Mouse (Mus musculus) right cerebral cortex, postnatal 10 days (tissue): ENCODE measurements around the gene Mrps27.

Source experiments
- DNase-seq, 2 experiments: peaks; one replicate each; pipeline ENCODE4 v3.0.0; 2021; ENCODE audit warnings: low spot score in 2 of 2

Mrps27 gene

GRCm38 (mm10) chr13:99351596-99351995, 7.0 kb downstream of the Mrps27 start:
- no peak for DNase-seq

- peak; percentile 98 for DNase-seq
Measured at GRCm38 (mm10) chr13:99352758-99353489, 8.3 kb downstream of the Mrps27 start.

GRCm38 (mm10) chr13:99353490-99353851, 8.9 kb downstream of the Mrps27 start:
- DNase-seq = no peak

- DNase-seq = peak in 1 of 2 experiments; percentile 15
Measured at GRCm38 (mm10) chr13:99355072-99355471, 10.5 kb downstream of the Mrps27 start.

GRCm38 (mm10) chr13:99355861-99356260, 11.3 kb downstream of the Mrps27 start:
- peak in 1 of 2 experiments; percentile 13 for DNase-seq

- peak in 1 of 2 experiments; percentile 17 for DNase-seq
Measured at GRCm38 (mm10) chr13:99356428-99357265, 12.1 kb downstream of the Mrps27 start.

GRCm38 (mm10) chr13:99358921-99359320, 14.3 kb downstream of the Mrps27 start:
- DNase-seq = peak in 1 of 2 experiments; percentile 14

GRCm38 (mm10) chr13:99363866-99364265, 19.3 kb downstream of the Mrps27 start:
- DNase-seq = no peak

- DNase-seq = peak; percentile 77 to 88
Measured at GRCm38 (mm10) chr13:99366422-99367175, 22.0 kb downstream of the Mrps27 start.

- DNase-seq = no peak
Measured at GRCm38 (mm10) chr13:99367554-99368174, 23.1 kb downstream of the Mrps27 start.

GRCm38 (mm10) chr13:99369103-99369502, 24.5 kb downstream of the Mrps27 start:
- no peak for DNase-seq

- DNase-seq = no peak
Measured at GRCm38 (mm10) chr13:99371285-99371684, 26.7 kb downstream of the Mrps27 start.

- no peak for DNase-seq
Measured at GRCm38 (mm10) chr13:99373684-99374083, 29.1 kb downstream of the Mrps27 start.

- DNase-seq = no peak
Measured at GRCm38 (mm10) chr13:99374191-99374590, 29.6 kb downstream of the Mrps27 start.

- DNase-seq = peak; percentile 71 to 86
Measured at GRCm38 (mm10) chr13:99375550-99375949, 31.0 kb downstream of the Mrps27 start.

- DNase-seq = no peak
Measured at GRCm38 (mm10) chr13:99377055-99377454, 32.5 kb downstream of the Mrps27 start.

- no peak for DNase-seq
Measured at GRCm38 (mm10) chr13:99378223-99378622, 33.6 kb downstream of the Mrps27 start.

GRCm38 (mm10) chr13:99382373-99382772, 37.8 kb downstream of the Mrps27 start:
- no peak for DNase-seq

GRCm38 (mm10) chr13:99384555-99385203, 40.1 kb downstream of the Mrps27 start:
- no peak for DNase-seq

- DNase-seq = no peak
Measured at GRCm38 (mm10) chr13:99385911-99386310, 41.3 kb downstream of the Mrps27 start.

GRCm38 (mm10) chr13:99386341-99386740, 41.8 kb downstream of the Mrps27 start:
- no peak for DNase-seq
